Mouse (Mus musculus) heart, postnatal 14 days (tissue): ENCODE data around the gene Tmc3. TPM values are rescaled to one million over a fixed set of nuclear protein-coding genes. Genes with fewer than 3 reads are reported as not detected.

Source experiments
- DNase-seq, 2 experiments: peaks; one replicate each; pipeline ENCODE4 v3.0.0; 2021 to 2022
- intact Hi-C: fragments of 180-260 bp; cut with DNase I; formaldehyde crosslinking; loops from one replicate; pipeline ENCODE4 v1.15.1; 2025
- total RNA-seq, 2 experiments: library from RNA; stranded (reverse); gene quantifications; 2 replicates each; pipeline ENCODE4 v1.2.3; 2021

The Tmc3 gene
- total RNA-seq, 2 experiments from 2014 or later = 0.33 to 0.59 TPM

DNA sequence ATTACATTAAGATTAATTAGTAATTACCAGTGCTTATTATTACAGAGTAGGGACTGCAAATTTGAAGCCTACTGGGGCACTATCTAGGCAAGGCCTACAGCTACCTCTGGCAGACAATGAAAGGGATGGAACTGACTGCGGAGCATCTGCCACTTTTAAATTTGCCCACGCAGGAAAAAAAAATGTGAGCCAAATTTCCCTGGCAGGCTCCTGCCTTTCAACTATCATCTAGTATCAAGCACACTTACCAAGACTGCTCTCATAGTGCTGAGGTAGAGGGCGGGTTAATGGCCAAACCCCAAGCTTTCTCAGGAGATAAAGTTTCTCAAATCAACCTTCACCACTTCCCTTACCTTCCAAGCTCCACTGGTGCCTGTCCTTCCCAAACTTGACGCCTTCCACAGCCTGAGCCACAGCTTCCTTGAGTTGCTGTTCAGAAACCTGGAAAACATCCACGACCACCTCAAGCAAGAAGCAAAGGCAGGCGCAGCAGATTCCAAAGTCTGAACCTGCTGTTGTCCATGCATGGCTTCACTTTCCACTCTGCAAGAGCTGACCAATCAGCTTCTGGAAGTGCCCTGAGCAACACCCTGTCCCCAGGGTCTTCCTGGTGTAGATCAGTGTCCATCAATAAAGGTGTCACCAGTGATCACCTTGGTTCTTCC, 78.1 kb downstream of the Tmc3 start:
- no peak for DNase-seq
- intact Hi-C loops = no loop called here

DNA sequence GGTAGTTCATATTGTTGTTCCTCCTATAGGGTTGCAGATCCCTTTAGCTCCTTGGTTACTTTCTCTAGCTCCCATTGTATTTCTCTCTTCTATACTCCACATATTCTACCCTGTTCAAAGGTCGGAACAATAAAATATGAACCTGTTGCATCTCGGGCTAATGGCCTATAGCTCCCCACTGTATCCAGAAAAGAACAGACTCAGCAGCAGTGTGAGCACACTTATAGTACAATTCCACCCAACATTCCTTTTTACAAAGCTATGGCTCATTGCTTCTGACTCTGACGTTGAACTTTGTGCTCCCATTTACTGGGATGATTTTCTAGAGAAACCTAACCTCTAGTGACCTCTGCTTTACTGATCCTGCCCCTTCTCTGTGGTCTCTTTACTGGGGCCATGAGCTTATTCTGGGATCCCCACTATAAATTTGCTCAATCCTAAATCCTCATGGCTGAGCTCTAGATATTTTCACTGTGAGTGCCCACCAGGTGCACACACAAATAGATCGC, 81.4 kb downstream of the Tmc3 start:
- intact Hi-C loops = loop anchor here (5.0 kb wide), 1 partner anchor 216 kb away; the partner anchor contains the start of genes Mesd and Tlnrd1
- no peak for DNase-seq

DNA sequence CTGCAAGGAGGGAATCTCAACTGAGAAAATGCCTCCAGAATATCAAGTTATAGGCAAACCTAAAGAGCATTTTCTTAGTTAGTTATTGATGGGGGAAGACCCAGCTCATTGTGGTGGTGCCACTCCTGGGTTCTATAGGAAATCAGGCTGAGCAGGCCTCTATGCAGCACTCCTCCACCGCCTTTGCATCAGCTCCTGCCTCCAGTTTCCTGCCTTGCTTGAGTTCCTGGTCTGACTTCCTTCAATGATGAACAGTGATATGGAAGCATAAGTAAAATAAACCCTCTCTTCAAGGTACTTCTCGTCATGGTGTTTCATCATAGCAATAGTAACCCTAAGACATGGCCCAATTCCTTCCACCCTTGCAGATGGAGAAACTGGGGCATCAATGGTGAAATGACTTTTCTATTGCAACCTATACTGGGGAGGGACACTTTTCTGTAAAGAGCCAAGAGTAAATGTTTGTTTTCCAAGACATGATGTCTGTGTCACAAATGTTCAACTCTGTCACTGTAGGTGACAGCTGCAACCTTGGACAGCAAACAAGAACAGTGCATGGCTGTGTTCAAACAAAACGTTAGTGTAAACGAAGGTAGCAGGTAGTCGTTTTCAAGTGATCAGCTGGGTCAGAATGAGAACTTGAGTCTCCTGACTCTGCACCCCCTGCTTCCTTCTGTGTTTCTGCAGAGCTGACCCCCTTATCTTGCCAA, 83.4 kb downstream of the Tmc3 start:
- DNase-seq = no peak
- intact Hi-C loops = loop anchor here (1.0 to 5.0 kb wide), 3 partner anchors 106 to 214 kb away; partner anchors contain the start of genes Mesd and Tlnrd1

- intact Hi-C loops = loop anchor here (1.0 to 5.0 kb wide), 3 partner anchors 106 to 214 kb away; partner anchors contain the start of genes Mesd and Tlnrd1
- DNase-seq = peak; percentile 68 to 77
Measured at GRCm38 (mm10) chr7:83668724-83669123, 84.0 kb downstream of the Tmc3 start.

- intact Hi-C loops = no loop called here
- no peak for DNase-seq
Measured at GRCm38 (mm10) chr7:83671573-83671972, 86.8 kb downstream of the Tmc3 start.

Other genes with a start within 250 kb of the Tmc3 start
- 10 to 100 TPM; 17.4 to 17.9 TPM for gene Stard5, start 47.0 kb downstream of the Tmc3 start, total RNA-seq
- gene Il16, start 160.8 kb downstream of the Tmc3 start, total RNA-seq = 10 to 100 TPM in 1 of 2 experiments, 1 to 10 TPM in 1; 8.0 to 10.6 TPM
- under 1 TPM in 1 of 2 experiments, not detected in 1; 0.22 TPM for gene Cfap161, start 210.0 kb downstream of the Tmc3 start, total RNA-seq